Mouse (Mus musculus) megakaryocyte, embryonic 14.5 days (primary cell): ENCODE data around the gene Rassf3. TPM values are rescaled to one million over a fixed set of nuclear protein-coding genes. Genes with fewer than 3 reads are reported as not detected.

ENCODE experiments used
- H3K27me3 ChIP-seq: replicated peaks from 2 replicates; pipeline ENCODE3; 2012; ENCODE audit warnings: inconsistent platforms
- H3K36me3 ChIP-seq: replicated peaks from 2 replicates; pipeline ENCODE3; 2012; ENCODE audit warnings: low read length, inconsistent platforms, mixed read lengths
- H3K4me1 ChIP-seq: 2 replicates; pipeline ENCODE4 v1.6.1; 2012; ENCODE audit warnings: inconsistent platforms
- H3K4me3 ChIP-seq: replicated peaks from 2 replicates; pipeline ENCODE3; 2012; ENCODE audit warnings: moderate library complexity, mild to moderate bottlenecking, inconsistent platforms
- H3K9me3 ChIP-seq: 2 replicates; pipeline ENCODE4 v1.6.1; 2012; ENCODE audit warnings: inconsistent platforms
- FLI1 ChIP-seq: IDR thresholded peaks from 2 replicates; pipeline ENCODE4 v1.6.1; 2012; ENCODE audit warnings: low read length, inconsistent platforms, mixed read lengths
- GATA1 ChIP-seq: IDR thresholded peaks from 3 replicates; pipeline ENCODE4 v1.6.1; 2012; ENCODE audit warnings: mixed read lengths, low read length, inconsistent platforms, borderline replicate concordance
- polyA plus RNA-seq: library from polyadenylated mRNA; stranded (reverse); fragments of >175 nt; gene quantifications from 2 replicates; pipeline ENCODE4 v1.2.3, GENCODE M21; 2012; ENCODE audit warnings: low replicate concordance; ENCODE audit not compliant: insufficient read depth

The Rassf3 gene
- polyA plus RNA-seq, 1 experiment = 1.9 TPM

DNA sequence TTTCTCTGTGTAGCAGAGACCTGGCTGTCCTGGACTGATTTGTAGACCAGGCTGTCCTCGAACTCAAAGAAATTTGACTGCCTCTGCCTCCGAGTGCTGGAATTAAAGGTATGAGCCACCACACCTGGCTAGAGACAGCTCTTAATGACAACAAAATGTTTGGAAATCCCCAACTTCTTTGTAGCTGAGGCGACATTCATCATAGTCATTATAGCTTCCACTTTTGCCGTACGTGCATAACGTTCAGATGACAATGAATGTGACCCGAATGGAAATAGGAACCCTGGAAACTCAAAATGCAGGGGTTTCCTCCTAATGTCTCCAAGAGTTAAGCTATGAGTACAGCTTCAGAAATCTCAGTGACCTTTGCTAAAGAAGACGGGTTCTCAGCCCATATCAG, 22.1 kb downstream of the Rassf3 start:
- Histone ChIP-seq H3K27me3 (peaks cover 12% of the 10 kb centered on the region), H3K4me3 (no peak overlapping the region), H3K36me3 (no peaks in the 10 kb centered on the region), H3K9me3 (no peaks in the 10 kb centered on the region), H3K4me1 (peaks cover 6% of the 10 kb centered on the region; the same call in 1 of the 2 replicates)
- TF ChIP-seq GATA1 (no peak), FLI1 (no peak)

DNA sequence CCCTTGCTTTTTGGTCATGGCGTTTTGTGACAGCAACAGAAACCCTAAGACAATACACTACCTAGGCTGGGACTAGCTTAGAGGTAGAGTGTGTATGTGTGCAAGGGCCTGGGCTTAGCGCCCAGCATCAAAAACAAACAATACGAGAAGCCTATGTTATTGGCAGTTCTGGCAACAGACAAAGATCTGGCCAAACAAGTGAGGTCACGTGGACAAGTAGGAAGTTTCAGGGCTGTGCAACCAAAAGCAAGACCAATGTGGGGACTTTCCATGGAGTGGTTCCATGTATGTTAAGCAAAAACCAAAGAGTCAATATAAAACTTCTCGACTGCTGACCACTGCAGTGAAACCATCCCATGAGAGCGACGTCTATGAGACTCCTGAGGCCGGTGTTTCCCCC, 30.3 kb downstream of the Rassf3 start:
- H3K36me3 ChIP-seq = no peaks in the 10 kb centered on the region
- H3K27me3 ChIP-seq = peaks cover 7% of the 10 kb centered on the region
- H3K4me3 ChIP-seq = no peak overlapping the region
- TF ChIP-seq GATA1 = no peak
- no peak for TF ChIP-seq FLI1
- H3K9me3 ChIP-seq = no peaks in the 10 kb centered on the region
- H3K4me1 ChIP-seq = no peaks in the 10 kb centered on the region

DNA sequence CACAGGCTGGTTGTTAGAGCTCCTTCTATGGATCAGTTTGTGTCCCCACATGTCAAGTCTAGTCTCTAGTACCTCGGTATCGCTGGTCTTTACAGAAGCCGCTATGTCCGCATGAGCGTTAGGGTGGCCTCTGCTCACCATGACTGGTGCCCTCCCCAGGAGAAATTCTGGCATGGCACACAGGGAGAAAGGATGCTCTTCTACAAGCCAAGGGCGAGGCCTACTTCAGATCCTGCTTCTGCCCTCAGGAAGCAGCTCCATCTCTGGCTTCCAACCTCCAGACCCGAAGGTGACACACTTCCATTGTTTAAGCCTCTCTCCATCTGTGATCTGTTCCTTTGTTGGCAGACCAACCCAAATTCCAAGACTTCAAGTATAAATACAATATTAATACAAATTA, 31.9 kb downstream of the Rassf3 start:
- Histone ChIP-seq H3K9me3 (no peaks in the 10 kb centered on the region), H3K36me3 (no peaks in the 10 kb centered on the region), H3K27me3 (peaks cover 4% of the 10 kb centered on the region), H3K4me3 (no peak overlapping the region), H3K4me1 (no peaks in the 10 kb centered on the region)
- TF ChIP-seq GATA1 (no peak), FLI1 (no peak)

DNA sequence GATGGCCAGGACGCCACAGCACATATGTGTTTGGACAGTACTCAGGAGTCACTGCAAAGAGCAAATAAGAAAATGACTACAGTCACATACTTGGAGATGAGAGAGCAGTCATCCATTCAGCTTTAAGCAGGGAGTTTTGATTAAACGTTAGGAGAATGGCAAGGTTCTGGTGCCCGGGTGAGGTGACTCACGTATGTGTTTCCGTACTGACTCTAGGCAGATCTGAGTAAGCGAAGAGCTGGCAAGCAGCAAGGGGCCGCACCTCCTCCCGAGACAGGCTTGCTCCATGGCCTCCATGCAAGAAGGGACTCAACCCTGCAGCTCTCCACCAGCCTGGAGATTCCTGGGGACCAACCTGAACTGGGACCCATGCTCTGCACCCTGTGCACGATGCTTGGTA, 32.4 kb downstream of the Rassf3 start:
- TF ChIP-seq GATA1 = no peak
- no peaks in the 10 kb centered on the region for H3K4me1 ChIP-seq
- H3K36me3 ChIP-seq = no peaks in the 10 kb centered on the region
- no peaks in the 10 kb centered on the region for H3K9me3 ChIP-seq
- H3K27me3 ChIP-seq = peaks cover 2% of the 10 kb centered on the region
- no peak overlapping the region for H3K4me3 ChIP-seq

DNA sequence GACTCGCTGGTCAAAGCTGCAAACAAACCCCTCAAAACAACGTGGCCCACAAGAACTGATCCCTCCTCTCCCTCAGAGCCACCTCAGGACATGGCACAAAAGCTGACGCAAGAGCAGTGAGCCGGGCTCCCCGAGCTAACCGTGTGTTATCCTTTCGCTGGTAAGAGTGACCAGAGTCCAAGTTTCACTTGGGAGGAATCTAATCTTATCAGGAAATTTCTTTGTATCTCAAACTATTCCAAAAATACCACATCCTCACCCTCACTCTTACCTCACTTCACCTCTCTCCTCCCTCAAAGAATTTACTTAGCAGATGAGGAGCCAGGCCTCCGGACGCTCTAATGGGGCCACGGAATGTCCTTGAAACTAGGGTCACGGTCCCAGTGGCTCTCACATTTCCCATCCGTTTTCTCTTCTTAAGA, 36.8 kb downstream of the Rassf3 start:
- H3K36me3 ChIP-seq = no peaks in the 10 kb centered on the region
- no peaks in the 10 kb centered on the region for H3K4me1 ChIP-seq
- peaks cover 5% of the 10 kb centered on the region for H3K27me3 ChIP-seq
- no peak overlapping the region for H3K4me3 ChIP-seq
- H3K9me3 ChIP-seq = no peaks in the 10 kb centered on the region
- no peak for TF ChIP-seq GATA1
- TF ChIP-seq FLI1 = no peak

DNA sequence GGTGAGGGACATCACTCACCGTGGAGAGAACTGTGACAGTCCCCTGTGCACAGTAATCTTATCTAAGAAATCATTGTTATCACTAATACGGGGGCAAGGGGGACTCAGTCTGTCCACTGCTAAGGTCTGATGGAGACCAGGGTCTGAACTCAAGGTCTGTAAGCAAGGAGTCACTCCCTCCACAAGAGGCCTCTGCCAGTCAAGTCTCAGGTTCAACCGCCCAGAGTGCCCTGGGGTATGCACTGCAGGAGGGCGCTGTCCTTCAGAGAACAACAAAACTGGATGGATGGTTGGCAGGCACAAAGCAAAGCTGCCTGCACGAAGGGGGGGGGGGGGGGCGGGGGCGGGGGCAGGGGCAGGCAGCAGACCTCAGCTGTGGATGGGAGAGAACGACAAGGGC, 38.0 kb downstream of the Rassf3 start:
- Histone ChIP-seq H3K36me3 (no peaks in the 10 kb centered on the region), H3K27me3 (peaks cover 5% of the 10 kb centered on the region), H3K9me3 (no peaks in the 10 kb centered on the region), H3K4me3 (no peak overlapping the region), H3K4me1 (peaks cover 4% of the 10 kb centered on the region)
- no peak for TF ChIP-seq FLI1
- TF ChIP-seq GATA1 = no peak

DNA sequence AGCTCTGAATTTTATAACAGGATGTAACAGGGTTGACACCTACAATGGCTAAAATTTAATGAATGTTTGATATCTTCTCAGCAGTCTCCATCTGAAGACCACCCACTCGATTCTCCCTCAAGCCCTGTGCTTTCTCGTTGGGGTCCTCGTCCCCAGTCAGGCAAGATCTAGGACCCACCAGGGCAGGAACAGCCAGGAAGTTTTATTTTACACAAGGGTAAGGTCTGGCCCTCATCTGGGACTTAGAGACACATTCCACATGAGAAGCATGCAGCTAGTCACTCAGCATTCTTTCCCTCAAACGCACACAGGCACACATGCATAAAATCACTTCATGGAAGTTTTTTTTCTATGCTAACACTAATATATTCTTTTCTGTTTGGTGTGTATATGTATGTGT, 39.5 kb downstream of the Rassf3 start:
- no peaks in the 10 kb centered on the region for H3K36me3 ChIP-seq
- H3K4me3 ChIP-seq = no peak overlapping the region
- no peaks in the 10 kb centered on the region for H3K9me3 ChIP-seq
- peaks cover 5% of the 10 kb centered on the region for H3K27me3 ChIP-seq
- peaks cover 18% of the 10 kb centered on the region for H3K4me1 ChIP-seq
- TF ChIP-seq FLI1 (no peak), GATA1 (no peak)

DNA sequence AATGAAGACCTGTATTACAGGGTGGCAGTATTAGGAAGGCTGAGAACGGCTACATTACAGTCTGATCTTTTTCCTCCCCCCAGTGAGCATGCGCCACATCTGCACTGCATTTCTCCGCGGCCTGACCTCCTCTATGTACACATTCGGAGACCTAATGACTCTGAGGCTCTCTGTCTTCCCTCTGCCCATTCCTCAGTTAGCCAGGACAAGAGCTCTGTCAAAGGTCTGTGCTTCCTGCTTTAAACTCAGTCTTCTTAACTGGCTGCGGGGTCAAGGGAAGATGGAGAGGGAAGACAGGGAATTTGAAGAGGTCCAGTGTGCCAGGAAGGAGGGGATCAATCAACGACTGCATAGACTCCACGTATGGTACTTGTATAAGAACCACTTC, 39.9 kb downstream of the Rassf3 start:
- H3K27me3 ChIP-seq = peaks cover 6% of the 10 kb centered on the region
- no peaks in the 10 kb centered on the region for H3K36me3 ChIP-seq
- no peaks in the 10 kb centered on the region for H3K9me3 ChIP-seq
- TF ChIP-seq GATA1 = no peak
- TF ChIP-seq FLI1 = no peak
- H3K4me3 ChIP-seq = no peak overlapping the region
- H3K4me1 ChIP-seq = peaks cover 22% of the 10 kb centered on the region

DNA sequence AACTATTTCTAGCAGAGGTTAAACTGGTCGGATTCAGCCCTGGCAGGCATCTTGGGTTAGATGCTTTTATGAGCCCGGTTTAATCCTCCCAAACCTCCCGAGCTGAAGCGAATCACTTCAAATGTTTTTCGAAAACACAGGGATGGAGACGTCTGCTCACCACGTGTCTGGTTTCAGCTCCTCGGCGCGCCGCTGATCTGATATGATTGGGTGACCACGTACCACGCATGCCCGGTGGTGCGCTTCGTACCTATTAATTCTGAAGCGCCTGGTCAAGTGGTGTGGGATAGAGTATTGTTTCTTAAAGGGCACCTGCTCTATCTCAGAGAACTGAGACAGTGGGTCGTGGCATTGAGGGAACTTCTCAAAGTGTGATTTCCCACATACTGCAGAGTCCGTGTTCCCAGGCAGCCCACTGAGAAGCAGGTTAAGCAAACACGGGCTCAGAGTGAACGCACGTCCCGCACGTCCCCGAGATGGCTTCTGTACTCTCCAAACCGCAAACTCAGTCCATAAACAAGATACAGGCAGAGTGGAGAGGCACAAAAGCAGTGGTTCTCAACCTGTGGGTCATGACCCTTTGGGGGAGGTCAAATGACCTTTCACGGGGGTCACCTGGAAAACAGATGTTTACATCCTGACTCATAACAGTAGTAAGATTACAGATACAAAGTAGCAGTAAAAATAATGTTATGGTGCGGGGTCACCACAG, 40.4 kb downstream of the Rassf3 start:
- H3K4me1 ChIP-seq = peaks cover 28% of the 10 kb centered on the region
- no peak overlapping the region for H3K4me3 ChIP-seq
- peaks cover 11% of the 10 kb centered on the region for H3K27me3 ChIP-seq
- TF ChIP-seq GATA1 = no peak
- TF ChIP-seq FLI1 = no peak
- H3K9me3 ChIP-seq = no peaks in the 10 kb centered on the region
- no peaks in the 10 kb centered on the region for H3K36me3 ChIP-seq

DNA sequence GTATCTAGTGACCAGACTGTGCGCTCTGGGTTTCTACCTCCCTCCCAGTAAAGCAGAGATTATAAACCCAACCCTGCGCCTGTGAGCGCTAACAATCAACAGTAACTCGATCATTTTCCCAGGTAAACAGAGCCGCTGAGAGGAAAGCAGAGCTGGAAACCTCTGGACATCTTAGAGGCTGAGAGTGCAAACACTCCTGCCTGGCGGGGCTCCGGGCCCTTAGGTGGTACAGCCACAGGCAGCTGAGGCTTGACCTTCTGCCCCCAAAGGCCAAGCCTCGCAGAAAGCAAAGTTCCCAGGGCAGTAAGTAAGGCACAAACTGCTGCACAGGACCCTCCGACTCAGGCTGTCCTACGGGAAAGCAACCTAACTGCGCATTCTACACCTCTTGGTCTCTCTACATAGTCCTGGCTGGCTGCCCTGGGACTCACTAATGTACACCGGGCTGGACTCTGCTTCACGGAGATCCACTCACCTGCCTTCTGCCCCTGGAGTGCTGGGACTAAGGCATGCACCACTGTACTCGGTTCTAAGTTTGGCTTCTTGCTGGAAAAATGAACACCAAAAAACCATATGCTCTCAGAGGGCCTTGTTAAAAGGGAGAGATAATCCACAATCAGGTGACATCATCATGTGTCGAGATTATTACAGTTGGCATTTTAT, 41.6 kb downstream of the Rassf3 start:
- Histone ChIP-seq H3K4me1 (peaks cover 39% of the 10 kb centered on the region), H3K4me3 (no peak overlapping the region), H3K9me3 (no peaks in the 10 kb centered on the region), H3K27me3 (peaks cover 18% of the 10 kb centered on the region), H3K36me3 (no peaks in the 10 kb centered on the region)
- no peak for TF ChIP-seq FLI1
- TF ChIP-seq GATA1 = no peak
